Mouse (Mus musculus) embryonic facial prominence, embryonic 11.5 days (tissue): ENCODE data around the gene Npy4r. TPM values are rescaled to one million over a fixed set of nuclear protein-coding genes. Genes with fewer than 3 reads are reported as not detected.

Source experiments
- ATAC-seq: fragments of 200-750 bp; cut with Nextera tagmentation; replicated peaks from 2 replicates; pipeline ENCODE4 v1.8.0; 2017; ENCODE audit warnings: low read depth; ENCODE audit not compliant: insufficient number of reproducible peaks, low FRiP score, low TSS enrichment
- DNase-seq: peaks from one replicate; pipeline ENCODE4 v3.0.0-alpha.2; 2015; ENCODE audit warnings: low spot score
- H3K27ac ChIP-seq: fragments of 300-500 bp; sonication (generic); replicated peaks from 2 replicates; pipeline ENCODE4 v1.5.1; 2014; ENCODE audit warnings: mild to moderate bottlenecking, low read depth, low read length, control low read depth
- H3K27me3 ChIP-seq: fragments of 300-500 bp; sonication (generic); 2 replicates; pipeline ENCODE4 v1.6.1; 2014; ENCODE audit warnings: mild to moderate bottlenecking, low read length, moderate library complexity, mixed read lengths; ENCODE audit not compliant: control insufficient read depth, insufficient read depth
- H3K36me3 ChIP-seq: fragments of 300-500 bp; sonication (generic); replicated peaks from 2 replicates; pipeline ENCODE4 v1.6.1; 2014; ENCODE audit warnings: low read depth, mild to moderate bottlenecking, low read length, moderate library complexity, mixed read lengths; ENCODE audit not compliant: control insufficient read depth, insufficient read depth
- H3K4me1 ChIP-seq: fragments of 300-500 bp; sonication (generic); 2 replicates; pipeline ENCODE4 v1.6.1; 2014; ENCODE audit warnings: low read length, mixed read lengths; ENCODE audit not compliant: control insufficient read depth, insufficient read depth
- H3K4me2 ChIP-seq: fragments of 300-500 bp; sonication (generic); 2 replicates; pipeline ENCODE4 v1.6.1; 2014; ENCODE audit warnings: low read depth, mild to moderate bottlenecking, control low read depth, low read length, moderate library complexity
- H3K4me3 ChIP-seq: fragments of 300-500 bp; sonication (generic); 2 replicates; pipeline ENCODE4 v1.5.1; 2014; ENCODE audit warnings: low read depth, low read length, control low read depth
- H3K9ac ChIP-seq: fragments of 300-500 bp; sonication (generic); replicated peaks from 2 replicates; pipeline ENCODE4 v1.6.1; 2014; ENCODE audit warnings: mild to moderate bottlenecking, control low read depth, low read length
- H3K9me3 ChIP-seq: fragments of 300-500 bp; sonication (generic); replicated peaks from 2 replicates; pipeline ENCODE4 v1.6.1; 2016; ENCODE audit warnings: mild to moderate bottlenecking, low read length, inconsistent platforms, mixed read lengths; ENCODE audit not compliant: control insufficient read depth
- WGBS: fragments of 180-500 bp; shearing (Covaris S2); extraction: QIAGEN DNeasy Blood & Tissue Kit; methylation state at CpG from one replicate; pipeline ENCODE4 v1.1.7; 2014; 5-methylcytosine and 5-hydroxymethylcytosine counted together
- polyA plus RNA-seq: library from polyadenylated mRNA; unstranded; fragments of >200 nt; fragmentation: Nextera tagmentation; extraction: Ambion mirVana; gene quantifications from 2 replicates; pipeline ENCODE4 v1.2.1, GENCODE M21; 2014

The Npy4r gene
- polyA plus RNA-seq, 1 experiment from 2014 or later: 0.20 TPM

DNA sequence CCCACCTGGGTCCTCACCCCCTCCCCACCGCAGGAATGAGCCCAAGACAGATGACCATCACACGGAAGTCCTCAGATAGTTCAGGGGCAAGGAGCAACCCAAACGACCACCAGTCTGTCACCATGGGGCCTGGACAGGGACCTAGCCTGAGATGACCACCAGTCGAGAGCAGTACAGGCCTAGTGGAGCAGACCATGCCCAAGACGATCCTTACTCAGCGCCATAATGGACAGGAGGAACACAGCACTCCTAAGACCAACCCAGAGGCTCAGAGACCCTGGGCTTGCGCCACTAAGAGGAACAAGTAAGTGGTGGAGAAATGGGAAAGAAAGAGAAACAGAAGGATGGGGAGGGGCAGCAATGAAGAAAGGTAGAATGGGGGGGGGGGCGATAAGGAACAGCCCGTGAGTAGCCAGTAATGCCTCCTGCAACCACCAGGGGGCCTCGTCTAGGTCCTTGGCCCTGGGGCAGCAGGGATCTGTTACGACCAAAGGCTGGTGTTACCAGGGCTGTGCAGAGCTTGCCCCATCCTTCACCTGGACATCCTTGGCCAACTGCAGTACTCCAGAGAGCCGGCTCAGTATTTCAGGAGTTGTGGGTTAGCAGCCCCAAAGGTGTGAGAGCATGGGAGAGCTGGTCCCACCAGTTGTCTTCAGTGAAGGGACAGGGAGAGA is 45.8 kb downstream of the Npy4r start:
- H3K4me1 ChIP-seq: no peaks in the 10 kb centered on the region
- H3K27me3 ChIP-seq: no peaks in the 10 kb centered on the region
- 60% methylated on average over 11 of the region's 12 CpGs for WGBS
- no peaks in the 10 kb centered on the region for H3K9me3 ChIP-seq
- no peak overlapping the region for H3K4me2 ChIP-seq
- no peak overlapping the region for H3K9ac ChIP-seq
- H3K27ac ChIP-seq: no peak overlapping the region
- peak; percentile 31 for DNase-seq
- peak; percentile 73; the same call in 1 of the 2 replicates for ATAC-seq
- no peak overlapping the region for H3K4me3 ChIP-seq
- H3K36me3 ChIP-seq: no peaks in the 10 kb centered on the region

DNA sequence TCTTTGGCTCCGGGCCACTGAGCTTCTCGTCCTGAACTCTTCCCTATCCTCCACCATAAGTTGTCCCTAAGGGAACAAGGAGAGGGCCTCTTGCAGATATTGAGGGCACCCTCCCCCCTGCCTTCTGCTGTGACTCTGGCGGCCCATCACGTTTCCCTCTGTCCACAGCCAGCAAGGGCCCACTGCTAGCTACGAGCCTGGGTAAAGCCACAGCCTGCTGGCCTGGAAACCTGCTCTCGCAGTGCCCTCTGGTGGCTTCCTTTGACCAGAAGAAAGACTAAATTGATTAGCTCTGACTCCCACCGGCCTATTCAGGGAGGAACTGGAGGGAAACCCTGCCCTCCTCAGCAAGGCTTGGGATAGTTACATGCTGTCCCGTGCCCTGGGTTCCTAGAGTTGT is 47.4 kb downstream of the Npy4r start:
- H3K27ac ChIP-seq: no peak overlapping the region

DNA sequence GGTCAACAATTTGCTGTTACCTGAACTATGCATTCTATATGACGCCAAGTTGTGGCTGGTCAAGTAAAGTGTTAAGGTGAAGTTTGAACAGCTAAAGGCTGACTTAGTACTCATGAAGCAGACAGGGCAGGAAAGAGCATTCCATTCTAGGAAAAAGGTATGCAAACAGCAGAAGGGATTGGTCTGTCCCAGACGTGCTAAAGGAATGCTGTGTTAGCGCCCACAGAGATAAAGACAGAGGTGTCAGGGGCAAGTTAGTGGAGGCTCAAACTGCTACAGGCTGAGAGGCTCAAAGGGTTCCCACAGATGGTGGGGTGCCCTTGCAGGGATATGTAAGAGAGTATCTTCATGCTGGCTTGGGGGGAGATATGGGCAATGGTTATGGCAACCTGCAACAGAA is 48.4 kb downstream of the Npy4r start:
- no peak for DNase-seq

More for the DNA sequence above, 47.4 kb downstream of the Npy4r start:
- peak; percentile 60; the same call in 1 of the 2 replicates for ATAC-seq
- WGBS: 23% methylated on average over 8 of the region's 8 CpGs
- Histone ChIP-seq H3K4me1 (no peaks in the 10 kb centered on the region), H3K27me3 (no peaks in the 10 kb centered on the region), H3K4me2 (no peak overlapping the region), H3K9ac (no peak overlapping the region), H3K9me3 (no peaks in the 10 kb centered on the region), H3K36me3 (no peaks in the 10 kb centered on the region), H3K4me3 (no peak overlapping the region)
- peak; percentile 74 for DNase-seq

GRCm38 (mm10) chr14:34102601-34103000 is 49.7 kb downstream of the Npy4r start, which contains the start of gene A630023A22Rik:
Gene A630023A22Rik, minus strand, starts transcription at chr14:34102754.
- Histone ChIP-seq H3K4me1 (no peaks in the 10 kb centered on the region), H3K27me3 (no peaks in the 10 kb centered on the region), H3K9ac (no peak within 1 kb of the TSS), H3K27ac (no peak within 1 kb of the TSS), H3K4me3 (no peak within 1 kb of the TSS), H3K4me2 (no peak within 1 kb of the TSS), H3K36me3 (no peaks in the 10 kb centered on the region), H3K9me3 (no peaks in the 10 kb centered on the region)
- ATAC-seq (no peak), DNase-seq (no peak)
- 75% methylated on average over 5 of the region's 5 CpGs for WGBS

More for the DNA sequence above, 48.4 kb downstream of the Npy4r start:
- 70% methylated on average over 3 of the region's 3 CpGs for WGBS
- H3K4me3 ChIP-seq: no peak overlapping the region
- H3K9ac ChIP-seq: no peak overlapping the region
- H3K9me3 ChIP-seq: no peaks in the 10 kb centered on the region
- no peak overlapping the region for H3K4me2 ChIP-seq
- H3K36me3 ChIP-seq: no peaks in the 10 kb centered on the region
- H3K27ac ChIP-seq: no peak overlapping the region
- H3K4me1 ChIP-seq: no peaks in the 10 kb centered on the region
- ATAC-seq: no peak
- H3K27me3 ChIP-seq: no peaks in the 10 kb centered on the region

DNA sequence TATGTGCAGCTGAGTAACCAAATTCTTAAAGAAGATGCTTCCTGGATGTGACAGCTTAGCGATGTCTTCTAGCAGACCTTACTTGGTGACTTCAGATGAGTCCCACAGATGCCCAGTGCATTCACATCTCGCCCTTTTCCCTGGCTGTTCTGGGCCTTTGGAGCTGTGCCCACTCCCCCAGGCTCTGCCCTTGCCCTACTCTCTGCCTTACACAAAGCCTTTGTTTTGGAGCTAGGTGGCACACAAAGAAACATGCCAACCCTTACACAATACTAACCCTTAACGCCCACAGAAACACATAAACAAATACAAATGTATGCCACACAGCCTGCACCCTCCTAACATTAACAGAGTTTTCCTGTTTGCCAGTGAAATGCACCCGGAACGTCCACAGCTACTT is 56.1 kb downstream of the Npy4r start:
- no peaks in the 10 kb centered on the region for H3K36me3 ChIP-seq

More for the DNA sequence above, 56.1 kb downstream of the Npy4r start:
- Histone ChIP-seq H3K4me3 (no peak overlapping the region), H3K4me2 (no peak overlapping the region), H3K27ac (no peak overlapping the region), H3K4me1 (no peaks in the 10 kb centered on the region), H3K9me3 (no peaks in the 10 kb centered on the region), H3K9ac (no peak overlapping the region), H3K27me3 (no peaks in the 10 kb centered on the region)
- WGBS: 75% methylated on average over 5 of the region's 5 CpGs
- DNase-seq (no peak), ATAC-seq (no peak)

Other genes with a start within 250 kb of the Npy4r start
- 3.6 and 3.9 TPM in 2 replicates for gene Gdf10, start 228.9 kb downstream of the Npy4r start, polyA plus RNA-seq
- not detected in 2 replicates for gene Gdf2, start 211.4 kb downstream of the Npy4r start, polyA plus RNA-seq
- gene Rbp3, start 198.5 kb downstream of the Npy4r start, polyA plus RNA-seq: not detected in 2 replicates
- gene Zfp488, start 173.7 kb downstream of the Npy4r start, polyA plus RNA-seq: 0.43 and 0.56 TPM in 2 replicates
- gene Gm30083, start 137.3 kb downstream of the Npy4r start, polyA plus RNA-seq: not detected in 2 replicates
- gene Gm5460, start 135.7 kb downstream of the Npy4r start, polyA plus RNA-seq: not detected in 2 replicates
- gene Antxrl, start 99.8 kb downstream of the Npy4r start, polyA plus RNA-seq: not detected in 2 replicates
- 5.3 and 6.6 TPM in 2 replicates for gene Anxa8, start 66.5 kb downstream of the Npy4r start, polyA plus RNA-seq
- not detected in 2 replicates for gene A630023A22Rik, start 49.7 kb downstream of the Npy4r start, polyA plus RNA-seq
- 0.32 and 0.36 TPM in 2 replicates for gene Gprin2, start 49.2 kb upstream of the Npy4r start, polyA plus RNA-seq
- gene Syt15, start 67.1 kb upstream of the Npy4r start, polyA plus RNA-seq: 0.06 TPM in 1 of 2 replicates, not detected in the other
- gene Shld2, start 158.0 kb upstream of the Npy4r start, polyA plus RNA-seq: 10.0 and 11.6 TPM in 2 replicates
- gene Glud1, start 158.2 kb upstream of the Npy4r start, polyA plus RNA-seq: 97.2 and 97.5 TPM in 2 replicates
- not detected in 2 replicates for gene Fam25c, start 202.9 kb upstream of the Npy4r start, polyA plus RNA-seq
- 50.6 and 76.6 TPM in 2 replicates for gene Sncg, start 222.3 kb upstream of the Npy4r start, polyA plus RNA-seq
- 5.4 and 5.8 TPM in 2 replicates for gene Mmrn2, start 223.0 kb upstream of the Npy4r start, polyA plus RNA-seq